Mouse (Mus musculus): ENCODE measurements around the gene Irak4.

DNA sequence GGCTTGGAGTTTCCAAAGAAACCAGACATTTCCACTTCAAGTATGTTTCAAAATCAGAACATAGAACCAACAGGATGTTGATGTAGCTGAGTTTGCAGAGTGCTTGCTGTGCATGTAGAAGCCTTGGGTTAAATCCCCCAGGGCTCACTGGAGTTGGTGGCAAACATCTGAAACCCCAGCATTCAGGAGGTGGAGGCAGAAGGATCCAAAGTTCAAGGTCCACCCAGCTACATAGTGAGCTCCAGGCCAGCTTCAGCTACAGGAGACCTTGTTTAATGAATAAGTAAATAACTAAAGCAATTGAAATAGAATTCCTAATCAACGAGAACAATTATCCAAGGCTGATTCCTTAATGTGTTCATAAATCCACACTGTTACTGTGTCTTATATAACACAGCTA, 50.1 kb downstream of the Irak4 start:
- TF ChIP-seq CTCF (IDR thresholded peaks at IDR 0.05; ENCODE audit: extremely low read depth, insufficient read depth, insufficient read length, insufficient replicate concordance): no peak
- no peak for TF ChIP-seq POLR2A (IDR thresholded peaks at IDR 0.05; ENCODE audit: low read depth, low read length)

All from spleen, adult 2 months (tissue).